Comparison of ENCODE assay signal across 30 mouse cellular contexts in genomic region chr5:25368420-25368819, GRCm38 (mm10).
"Had no signal": no experiment of that assay in that cellular context is flagged by ENCODE, and none has a peak within 500 bp of the region (broad histone marks: within the 10 kb centered on the region; RNA-seq: fewer than 3 reads in every experiment).

No protein-coding gene starts in this region.

- H3K27me3 ChIP-seq: heart, embryonic 12.5 days; heart, embryonic 13.5 days; heart, embryonic 15.5 days; hindbrain, embryonic 12.5 days; hindbrain, embryonic 13.5 days; hindbrain, embryonic 15.5 days; intestine, embryonic 15.5 days; kidney, embryonic 15.5 days had no signal

- DNase-seq: heart, postnatal 10 days; heart, postnatal 14 days; heart, postnatal 36 days; heart, postnatal 4 days; kidney, adult 11 months; kidney, adult 18-20 months; kidney, adult 2 months; kidney, adult 8-10 months; kidney, adult 9 months; kidney, postnatal 10 days; kidney, postnatal 14 days; kidney, postnatal 25 days; kidney, postnatal 36 days; kidney, postnatal 4 days; layer of hippocampus, adult 9-11 months; layer of hippocampus, postnatal 36 days had no signal

- H3K4me3 ChIP-seq: heart, embryonic 12.5 days; heart, embryonic 13.5 days; heart, embryonic 15.5 days; hindbrain, embryonic 10.5 days; hindbrain, embryonic 12.5 days; hindbrain, embryonic 13.5 days; hindbrain, embryonic 15.5 days; intestine, embryonic 15.5 days; kidney, embryonic 15.5 days; layer of hippocampus, adult 2 months; left cerebral cortex, adult 2 months had no signal

- H3K4me1 ChIP-seq: heart, embryonic 12.5 days; heart, embryonic 13.5 days; heart, embryonic 15.5 days; hindbrain, embryonic 10.5 days; hindbrain, embryonic 12.5 days; hindbrain, embryonic 13.5 days; hindbrain, embryonic 15.5 days; intestine, embryonic 15.5 days; kidney, embryonic 15.5 days had no signal

- H3K27ac ChIP-seq: heart, embryonic 13.5 days; heart, embryonic 15.5 days; hindbrain, embryonic 10.5 days; hindbrain, embryonic 12.5 days; hindbrain, embryonic 13.5 days; hindbrain, embryonic 14.5 days; hindbrain, embryonic 15.5 days; hindbrain, postnatal 0 days; intestine, embryonic 15.5 days; kidney, embryonic 15.5 days; kidney, postnatal 0 days; layer of hippocampus, adult 2 months; left cerebral cortex, adult 2 months had no signal

- H3K9ac ChIP-seq: heart, embryonic 12.5 days; heart, embryonic 13.5 days; heart, embryonic 15.5 days; hindbrain, embryonic 12.5 days; hindbrain, embryonic 13.5 days; hindbrain, embryonic 14.5 days; hindbrain, embryonic 15.5 days; intestine, embryonic 15.5 days; kidney, embryonic 15.5 days had no signal

- H3K9me3 ChIP-seq: heart, embryonic 12.5 days; heart, embryonic 13.5 days; heart, embryonic 15.5 days; hindbrain, embryonic 10.5 days; hindbrain, embryonic 12.5 days; hindbrain, embryonic 13.5 days; hindbrain, embryonic 15.5 days; intestine, embryonic 15.5 days; kidney, embryonic 15.5 days had no signal
